Mouse (Mus musculus) MEL-GATA-1-ER (cell line): Measurements from ENCODE around the gene Plcd3.

Source experiments
- DNase-seq: peaks from one replicate; pipeline ENCODE4 v3.0.0-alpha.2; 2012; ENCODE audit warnings: low read depth; ENCODE audit errors: extremely low read depth

The Plcd3 gene

DNA sequence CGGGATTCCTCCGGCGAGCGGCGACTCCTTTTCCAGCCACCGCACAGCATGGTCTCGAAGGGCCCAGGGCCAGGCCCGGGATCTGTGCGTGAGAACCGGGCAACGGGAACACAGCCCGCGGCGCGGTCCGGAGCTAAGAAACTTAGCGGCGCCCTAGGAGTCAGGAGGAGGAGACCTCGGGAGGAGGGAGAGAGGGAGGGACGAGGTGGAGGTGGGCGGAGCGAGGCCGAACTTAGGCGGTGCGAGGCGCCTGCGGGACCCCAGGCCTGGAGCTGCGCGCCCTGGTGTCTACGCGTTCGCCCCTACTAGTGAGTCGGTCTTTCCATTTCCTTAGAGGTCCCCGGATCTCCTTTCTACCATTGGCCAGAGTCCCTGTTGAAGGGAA is at the start of gene Plcd3, which contains the start of gene Acbd4:
Gene Plcd3 (minus strand): TSS at position 178 of the 385 bp plus-strand sequence.
Gene Acbd4 (plus strand): TSS at position 202 of the 385 bp plus-strand sequence.
- peak; percentile 51 for DNase-seq

GRCm38 (mm10) chr11:103149771-103150170 is 48.3 kb upstream of the Plcd3 start:
- no peak for DNase-seq

DNA sequence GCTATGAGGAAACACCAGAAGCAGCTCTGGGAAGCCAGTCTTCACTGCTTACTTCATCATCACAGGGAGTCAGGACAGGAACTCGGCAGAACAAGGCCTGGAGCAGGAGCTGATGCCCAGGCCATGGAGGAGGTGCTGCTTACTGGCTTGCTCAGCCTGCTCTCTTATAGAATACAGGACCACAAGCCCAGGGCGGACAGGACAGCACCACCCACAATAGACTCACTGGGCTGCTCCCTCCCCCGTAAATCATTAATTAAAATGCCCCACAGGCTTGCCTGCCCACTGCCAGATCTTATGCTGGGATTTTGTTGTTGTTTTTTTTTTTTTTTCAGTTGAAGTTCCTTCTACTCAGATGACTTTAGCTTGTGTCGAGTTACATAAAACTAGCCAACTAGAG is 46.3 kb upstream of the Plcd3 start:
- no peak for DNase-seq

GRCm38 (mm10) chr11:103146386-103146785 is 44.9 kb upstream of the Plcd3 start:
- no peak for DNase-seq

GRCm38 (mm10) chr11:103144309-103145285 is 43.1 kb upstream of the Plcd3 start:
- DNase-seq, result no peak

- no peak for DNase-seq
These were observed 41.2 kb upstream of the Plcd3 start for GRCm38 (mm10) chr11:103142441-103143182.

DNA sequence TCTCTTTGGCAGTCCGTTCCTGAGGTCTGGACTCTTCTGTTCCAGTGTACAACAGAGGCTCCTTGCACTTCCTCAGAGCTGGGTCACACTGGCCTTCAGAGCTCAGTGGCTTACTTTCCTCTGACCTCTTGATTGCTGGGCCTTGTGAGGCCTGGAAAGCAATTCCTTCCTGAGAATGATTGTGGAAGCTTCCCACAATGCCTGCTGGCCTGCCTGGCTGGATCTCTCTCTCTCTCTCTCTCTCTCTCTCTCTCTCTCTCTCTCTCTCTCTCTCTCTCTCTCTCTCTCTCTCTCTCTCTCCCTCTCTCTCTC is 40.4 kb upstream of the Plcd3 start:
- DNase-seq, result no peak

- no peak for DNase-seq
These were observed 39.9 kb upstream of the Plcd3 start for GRCm38 (mm10) chr11:103141101-103141943.

- DNase-seq, result no peak
These were observed 39.3 kb upstream of the Plcd3 start for GRCm38 (mm10) chr11:103140763-103141100.

DNA sequence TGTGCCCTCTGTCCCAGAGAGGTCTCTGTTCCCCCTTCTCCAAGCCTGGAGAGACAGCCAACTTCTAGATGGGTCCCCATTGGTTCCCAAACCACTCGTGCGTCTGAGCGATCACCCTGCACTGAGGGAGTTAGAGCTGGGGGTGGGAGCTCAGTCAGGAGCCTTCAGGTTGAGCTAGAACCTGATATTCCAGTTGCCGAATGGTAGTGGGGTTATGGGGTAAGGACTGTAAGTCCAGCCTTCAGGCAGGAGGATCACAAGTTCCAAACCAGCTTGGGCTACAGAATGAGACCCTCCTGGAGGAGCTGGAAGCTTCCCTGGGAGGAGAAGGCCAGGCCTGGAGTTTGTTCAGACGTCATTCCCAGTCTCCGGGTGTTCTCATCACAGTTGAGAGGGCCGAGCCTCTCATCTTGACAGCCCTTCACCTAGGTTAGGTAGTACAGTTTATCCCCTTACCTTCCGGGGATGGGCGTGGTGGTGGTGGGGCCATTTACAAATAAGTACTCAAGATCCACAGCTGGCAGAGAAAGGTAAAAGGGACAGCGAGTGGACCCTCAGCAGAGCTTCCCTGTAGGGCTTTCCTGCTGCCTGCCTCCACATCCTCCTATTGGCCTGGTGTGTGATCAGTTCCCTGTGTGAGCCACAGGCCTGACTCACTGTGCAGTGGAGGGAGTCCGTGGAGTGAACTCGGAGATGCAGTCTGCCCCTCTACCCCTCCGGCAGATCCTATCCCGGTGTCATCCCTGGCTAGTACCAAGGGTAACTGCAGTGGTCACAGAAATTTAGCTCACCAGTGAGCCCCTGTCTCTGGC is 38.7 kb upstream of the Plcd3 start:
- no peak for DNase-seq

DNA sequence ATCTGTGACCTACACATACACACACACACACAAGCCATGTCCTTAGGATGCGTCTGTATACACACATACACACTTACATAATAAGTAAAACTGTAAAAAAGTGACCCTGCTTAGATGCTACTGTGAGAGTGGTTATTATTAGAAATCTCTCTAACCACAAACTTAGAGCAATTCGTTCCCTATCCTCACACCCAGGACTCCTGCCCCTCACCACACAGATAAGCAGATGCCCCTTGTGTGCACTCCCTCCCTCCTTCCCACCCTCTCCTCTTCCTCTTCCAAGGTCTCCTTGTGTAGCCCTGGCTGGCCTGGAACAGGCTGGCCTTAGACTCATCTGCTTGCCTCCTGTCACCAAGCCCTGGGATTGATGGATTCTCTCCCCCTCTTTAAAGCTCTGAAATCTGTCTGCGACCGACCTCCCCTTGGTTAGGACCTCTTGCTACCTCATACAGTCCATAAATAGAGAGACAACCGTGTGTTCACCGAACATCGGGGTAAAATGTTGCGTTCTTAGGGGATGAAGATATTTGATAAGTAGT is 34.6 kb upstream of the Plcd3 start:
- DNase-seq, result peak; percentile 87

GRCm38 (mm10) chr11:103134221-103134620 is 32.8 kb upstream of the Plcd3 start:
- DNase-seq, result no peak

DNA sequence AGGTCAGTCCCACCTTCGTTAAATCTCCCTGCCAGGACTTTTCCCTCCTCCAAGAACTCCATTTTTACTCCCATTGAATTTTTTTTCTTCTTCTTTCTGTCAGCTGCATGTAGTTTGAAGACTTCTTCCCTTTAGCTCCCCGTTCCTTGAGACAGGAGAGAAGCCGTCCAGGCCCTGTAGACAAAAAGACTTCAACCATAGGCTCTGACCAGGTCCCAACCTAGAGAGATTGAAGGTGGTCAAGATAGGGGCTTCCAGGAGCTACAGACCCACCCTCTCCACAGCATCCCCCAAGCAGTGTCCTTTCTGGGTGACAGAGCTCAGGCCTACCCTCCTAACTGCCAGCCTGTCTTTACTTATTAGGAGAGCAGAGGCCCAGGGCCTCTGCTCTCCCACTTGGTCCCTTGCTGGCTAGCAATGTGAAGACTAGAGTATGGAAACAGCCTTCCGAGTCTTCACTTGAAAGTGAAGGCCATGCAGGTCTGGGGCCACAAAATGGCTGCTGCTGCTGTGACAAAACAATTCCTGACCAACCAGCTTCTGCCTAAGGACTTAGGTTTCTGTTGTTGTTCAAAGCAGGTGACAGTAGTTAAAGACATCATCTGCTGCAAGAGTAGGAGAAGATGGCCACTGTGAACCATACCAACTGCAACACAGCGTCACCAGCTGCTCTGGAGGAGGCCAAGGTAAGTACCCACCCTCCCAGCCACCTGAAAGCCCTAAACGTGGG is 32.2 kb upstream of the Plcd3 start:
- DNase-seq, result no peak

GRCm38 (mm10) chr11:103132576-103133455 is 31.4 kb upstream of the Plcd3 start:
- peak; percentile 100 for DNase-seq

- DNase-seq, result no peak
These were observed 30.5 kb upstream of the Plcd3 start, which contains the start of gene Hexim2 for GRCm38 (mm10) chr11:103131701-103132575. Gene Hexim2, plus strand, starts transcription at chr11:103132429.

- DNase-seq, result no peak
These were observed 18.9 kb upstream of the Plcd3 start for GRCm38 (mm10) chr11:103120315-103120714.

GRCm38 (mm10) chr11:103119609-103120008 is 18.2 kb upstream of the Plcd3 start:
- DNase-seq, result no peak

DNA sequence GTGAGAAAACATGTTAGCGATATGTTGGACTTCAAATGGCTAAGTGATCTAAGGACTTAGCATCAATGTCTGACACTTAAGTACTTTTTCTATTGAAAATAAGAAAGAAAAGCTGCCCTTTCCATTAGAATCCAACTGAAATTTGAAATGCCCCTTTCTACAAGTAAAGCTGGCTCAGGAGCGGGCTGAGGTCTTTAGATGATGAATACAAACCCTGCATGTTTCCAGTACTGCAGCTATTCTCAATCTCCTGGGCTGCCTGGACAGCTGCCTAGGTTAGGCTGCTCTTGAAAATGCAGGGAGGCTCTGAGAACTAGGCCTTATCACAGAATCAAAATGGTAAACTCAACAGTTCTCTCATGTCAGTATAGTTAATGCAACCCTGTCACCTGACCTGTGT is 17.4 kb upstream of the Plcd3 start:
- DNase-seq, result no peak
